Mouse (Mus musculus): ENCODE data around the gene Tppp.

Tppp gene

GRCm38 (mm10) chr13:74025151-74026081 lies 16.2 kb downstream of the Tppp start:
- CTCF ChIA-PET = no interaction called here

- CTCF ChIA-PET = no interaction called here
Measured at GRCm38 (mm10) chr13:74026215-74026614, 17.0 kb downstream of the Tppp start.

- CTCF ChIA-PET = interaction anchor here (0.6 kb wide), 1 partner anchor 11 kb away, joined by 8 read pairs; no protein-coding TSS in a partner anchor
Measured at GRCm38 (mm10) chr13:74028116-74028515, 18.9 kb downstream of the Tppp start.

DNA sequence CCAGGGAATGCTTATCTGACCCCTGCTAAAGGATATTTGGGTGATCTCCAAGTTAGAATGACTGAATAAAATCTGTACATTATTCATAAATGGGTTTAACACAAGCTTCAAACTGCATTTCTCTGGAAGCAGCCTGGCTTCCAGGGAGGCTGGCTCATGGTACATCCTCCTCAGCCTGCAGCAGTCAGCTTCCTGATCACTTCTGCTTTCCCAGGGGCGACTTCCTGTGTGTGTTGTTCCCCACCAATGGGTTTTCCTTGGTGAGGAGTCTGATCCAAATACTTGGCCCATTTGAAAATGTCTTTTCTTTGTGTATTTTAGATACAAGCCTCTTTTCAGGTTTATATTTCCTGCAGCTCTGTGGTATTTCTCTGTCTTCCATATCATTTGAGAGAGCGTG lies 19.8 kb downstream of the Tppp start:
- CTCF ChIA-PET = interaction anchor here (0.6 kb wide), 1 partner anchor 12 kb away, joined by 8 read pairs; no protein-coding TSS in a partner anchor

DNA sequence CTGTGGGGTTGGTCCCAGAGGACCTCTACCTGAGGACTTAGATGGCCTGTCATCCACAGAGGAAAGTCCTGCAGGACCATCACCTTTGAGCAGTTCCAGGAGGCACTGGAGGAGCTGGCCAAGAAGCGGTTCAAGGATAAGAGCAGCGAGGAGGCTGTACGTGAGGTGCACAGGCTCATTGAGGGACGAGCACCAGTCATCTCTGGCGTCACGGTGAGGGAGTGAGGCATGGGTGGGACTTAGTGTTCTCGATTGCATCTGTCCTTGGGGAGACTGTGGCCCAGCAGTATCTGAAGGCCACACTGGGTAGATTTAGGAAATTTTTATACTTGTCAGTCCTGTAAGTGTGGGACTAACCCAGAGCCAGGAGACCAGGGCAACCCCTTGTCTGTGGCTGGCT lies 21.5 kb downstream of the Tppp start:
- CTCF ChIA-PET = no interaction called here

DNA sequence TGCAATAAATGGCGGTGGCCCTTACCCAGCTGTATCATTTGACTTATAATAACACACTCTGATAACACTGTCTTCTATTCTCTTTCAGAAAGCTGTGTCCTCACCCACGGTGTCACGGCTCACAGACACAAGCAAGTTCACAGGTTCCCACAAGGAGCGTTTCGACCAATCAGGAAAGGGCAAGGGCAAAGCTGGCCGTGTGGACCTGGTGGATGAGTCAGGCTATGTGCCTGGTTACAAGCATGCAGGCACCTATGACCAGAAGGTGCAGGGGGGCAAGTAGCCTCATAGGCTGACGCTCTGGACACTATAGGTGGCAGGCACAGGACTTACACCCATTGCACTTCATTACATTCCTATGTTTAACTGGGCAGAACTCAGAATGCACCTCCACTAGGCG lies 21.9 kb downstream of the Tppp start:
- CTCF ChIA-PET = no interaction called here

DNA sequence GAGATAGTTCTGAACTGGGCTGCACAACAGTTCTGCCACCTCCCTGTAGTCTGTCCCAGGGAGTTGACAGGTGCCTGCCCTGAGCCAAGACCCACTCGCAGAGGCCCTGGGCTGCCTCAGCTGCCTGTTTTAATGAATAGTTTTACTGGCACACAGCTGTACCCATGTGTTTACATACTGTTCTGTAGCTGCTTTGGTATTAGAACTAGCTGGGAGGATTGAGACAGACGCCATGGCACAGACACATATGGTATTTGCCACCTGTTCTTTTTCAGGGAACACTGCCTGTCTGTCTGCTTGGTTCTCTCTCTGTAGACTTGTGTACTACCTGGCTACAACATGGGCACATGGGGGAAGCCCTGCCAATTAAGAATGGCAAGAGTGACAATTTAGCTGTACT lies 25.5 kb downstream of the Tppp start:
- CTCF ChIA-PET = no interaction called here

DNA sequence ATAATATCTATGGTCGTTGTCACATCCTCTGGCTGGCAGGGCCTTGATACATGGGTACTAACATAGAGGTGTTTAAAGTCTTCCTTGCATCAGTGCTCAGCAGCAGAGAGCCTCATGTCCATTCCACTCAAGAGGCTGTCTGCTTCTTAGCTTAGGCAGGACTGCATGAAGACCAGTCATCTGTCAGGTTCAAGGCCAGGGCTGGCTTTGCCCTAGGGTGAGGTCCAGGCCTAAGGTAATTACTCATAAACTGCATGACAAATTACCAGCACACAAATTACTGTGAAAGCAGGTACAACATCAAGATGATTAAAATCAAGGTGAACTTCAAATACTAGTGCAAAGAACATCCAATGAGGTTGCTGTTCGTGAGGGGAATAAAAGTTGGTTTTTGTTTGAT lies 26.6 kb downstream of the Tppp start:
- CTCF ChIA-PET = no interaction called here

DNA sequence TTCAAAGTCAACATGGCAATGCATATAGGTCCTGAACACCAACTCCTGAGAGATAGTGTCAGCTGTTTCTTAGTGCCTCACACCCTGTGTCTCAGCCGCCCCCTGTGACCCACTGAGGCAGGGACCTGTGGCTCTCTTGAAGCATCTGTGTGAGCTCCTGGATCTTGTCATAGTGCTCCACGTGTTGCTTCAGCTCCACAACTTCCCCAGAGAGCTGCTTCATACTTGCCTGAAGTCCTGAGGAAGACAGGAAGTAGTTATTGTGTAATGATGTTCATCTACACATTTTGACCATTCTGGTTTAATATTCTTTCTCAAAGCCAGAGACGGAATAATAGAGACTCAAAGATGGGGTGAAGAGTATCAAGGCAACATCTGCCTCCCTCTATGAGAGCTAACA lies 30.7 kb downstream of the Tppp start:
- CTCF ChIA-PET = no interaction called here

DNA sequence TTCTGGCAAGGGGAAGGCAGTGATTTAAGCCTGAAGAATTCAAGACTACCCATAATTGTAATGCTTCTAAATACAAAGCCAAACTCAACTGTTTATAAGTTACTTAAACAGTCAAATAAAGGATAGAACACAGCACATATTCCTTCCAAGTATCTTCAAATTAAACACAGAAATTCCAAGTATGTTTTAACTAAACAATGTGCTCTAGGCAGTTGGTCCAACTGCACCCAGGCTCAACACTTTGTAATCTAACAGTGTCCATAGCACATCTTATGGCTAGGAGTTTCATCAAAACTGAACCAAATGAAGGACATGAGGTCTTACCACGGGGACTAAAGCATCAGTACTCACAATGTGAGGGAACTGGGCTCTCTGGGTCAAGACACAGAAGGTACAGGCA lies 47.0 kb downstream of the Tppp start:
- CTCF ChIA-PET = no interaction called here

- CTCF ChIA-PET = no interaction called here
Measured at GRCm38 (mm10) chr13:74058081-74058480, 48.9 kb downstream of the Tppp start.

- CTCF ChIA-PET = no interaction called here
Measured at GRCm38 (mm10) chr13:74061613-74062377, 52.6 kb downstream of the Tppp start, which contains the start of gene Cep72. Gene Cep72 (minus strand): TSS chr13:74062299.

DNA sequence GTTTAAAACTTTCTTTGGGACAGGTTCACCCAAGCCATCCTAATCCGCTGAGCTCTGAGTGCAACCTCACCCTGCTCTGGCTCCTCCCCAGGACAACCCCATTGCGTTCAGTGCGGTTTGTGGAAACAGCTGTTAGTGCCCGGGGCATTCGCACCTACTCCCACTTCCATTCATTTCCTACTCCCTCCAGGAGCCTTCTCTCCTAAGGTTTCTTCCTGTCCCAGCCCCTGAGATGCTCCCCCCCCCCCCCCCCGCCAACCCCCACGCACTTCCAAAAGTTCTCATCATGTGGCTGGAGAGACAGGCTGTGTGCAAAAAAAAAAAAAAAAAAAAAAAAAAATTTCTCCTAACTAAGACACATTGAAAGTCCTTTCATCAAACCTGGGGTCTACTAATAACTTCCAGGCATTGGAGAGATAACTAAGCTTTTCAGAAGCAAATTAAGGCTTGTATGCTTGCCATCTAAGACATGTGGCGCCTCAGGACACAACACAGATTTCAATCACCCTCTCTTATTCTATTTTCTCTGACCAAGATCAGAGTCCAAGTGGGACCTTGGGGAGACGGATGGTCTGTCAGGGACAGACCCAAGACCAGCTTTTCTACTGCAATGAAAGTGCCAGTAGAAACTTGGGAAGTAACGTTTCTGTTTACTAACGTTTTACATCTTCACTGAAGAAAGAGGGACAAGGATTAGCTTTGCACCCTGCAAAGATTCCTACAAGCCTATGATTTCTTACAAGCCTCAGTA lies 53.3 kb downstream of the Tppp start:
- CTCF ChIA-PET = interaction anchor here (0.7 kb wide), 1 partner anchor 9 kb away, joined by 4 read pairs; no protein-coding TSS in a partner anchor

DNA sequence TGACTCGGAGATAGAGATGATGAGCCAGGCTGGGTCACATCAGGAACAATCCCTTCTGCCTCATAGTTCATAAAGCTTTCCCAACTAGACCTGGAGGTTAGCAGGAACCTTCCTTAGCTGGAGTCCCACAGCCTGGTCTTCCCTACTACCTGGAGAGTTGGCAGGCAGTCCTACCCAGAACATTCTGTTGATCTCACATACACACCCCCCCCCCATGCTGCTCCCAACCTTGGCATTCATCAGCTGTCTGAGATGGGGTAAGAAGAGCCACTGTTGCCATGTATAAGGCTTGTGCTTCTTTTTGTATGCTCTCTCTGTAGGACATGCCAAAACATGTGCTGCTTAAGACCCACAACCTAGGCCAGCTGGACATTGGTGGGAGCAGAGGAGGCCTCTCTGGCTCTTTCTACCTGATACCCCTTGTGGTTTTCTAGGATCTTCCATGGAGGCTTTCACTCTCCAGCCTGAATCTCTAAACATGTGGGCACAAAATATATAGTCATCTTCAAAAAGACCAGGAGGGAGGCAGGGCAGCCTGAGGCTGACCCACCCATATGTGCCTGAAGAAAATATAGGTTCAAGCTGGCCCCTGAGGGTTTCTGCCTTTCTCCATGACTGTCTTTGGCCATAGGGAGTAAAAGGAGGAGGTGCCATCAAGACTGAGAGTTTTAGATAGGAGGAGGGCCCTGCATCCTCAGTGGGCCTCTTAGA lies 54.3 kb downstream of the Tppp start:
- CTCF ChIA-PET = no interaction called here

- CTCF ChIA-PET = no interaction called here
Measured at GRCm38 (mm10) chr13:74066576-74066975, 57.4 kb downstream of the Tppp start.

GRCm38 (mm10) chr13:74071244-74071643 lies 62.0 kb downstream of the Tppp start:
- CTCF ChIA-PET = interaction anchor here (0.5 kb wide), 1 partner anchor 8 kb away, joined by 4 read pairs; no protein-coding TSS in a partner anchor

GRCm38 (mm10) chr13:74071714-74072113 lies 62.5 kb downstream of the Tppp start:
- CTCF ChIA-PET = no interaction called here

DNA sequence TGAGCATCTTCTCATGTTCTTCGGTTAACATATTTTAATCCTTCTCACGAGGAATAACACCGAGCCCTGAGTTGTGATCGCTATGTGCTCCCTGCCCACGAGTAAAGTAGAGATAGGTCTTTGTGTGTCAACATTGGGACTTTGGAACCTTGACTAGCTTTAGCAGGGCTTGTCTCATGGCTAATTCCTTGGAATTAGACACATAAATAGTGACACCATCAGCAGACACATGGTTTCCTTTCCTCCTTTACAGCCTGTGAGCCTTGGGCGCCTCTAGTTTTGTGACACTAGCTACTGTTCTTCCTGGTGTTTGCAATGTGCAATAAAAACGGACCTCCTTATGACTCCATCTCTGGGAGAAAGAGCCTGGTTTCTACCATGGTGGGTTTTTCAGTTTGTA lies 64.2 kb downstream of the Tppp start:
- CTCF ChIA-PET = no interaction called here
